Mouse (Mus musculus) heart, postnatal 0 days (tissue): ENCODE measurements at regions not wholly inside any gene's neighbourhood (a gene's known extent, or its start where the extent isn't known, plus 50 kb on each side); places are given as distances from the start of the nearest gene placed in this dataset.

Source experiments
- CTCF ChIP-seq: IDR thresholded peaks from 2 replicates; pipeline ENCODE4 v1.5.1; 2016; ENCODE audit warnings: antibody characterized with exemption, control low read depth, low read depth
- EP300 ChIP-seq: IDR thresholded peaks from 2 replicates; pipeline ENCODE4 v1.6.1; 2016; ENCODE audit warnings: antibody characterized with exemption, low read depth

DNA sequence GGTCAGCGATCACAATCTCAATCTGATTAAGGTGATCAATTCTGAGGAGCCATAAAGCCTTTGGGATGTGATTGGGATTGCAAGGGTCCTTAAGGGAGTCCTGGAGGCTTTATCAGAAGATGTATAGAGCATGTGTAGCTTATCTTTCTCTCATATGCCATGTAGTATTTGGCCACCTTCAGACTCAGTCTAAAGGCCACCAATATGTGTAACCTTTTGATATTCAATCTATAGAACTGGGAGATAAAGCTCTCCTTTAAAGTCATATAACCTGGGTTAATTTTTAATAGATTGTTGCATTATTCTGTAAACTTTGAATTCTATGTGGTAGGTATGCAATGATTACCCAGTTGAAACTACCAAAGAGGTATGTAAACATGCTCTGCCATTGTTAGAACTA is 314.1 kb downstream of the Cdh11 start:
- TF ChIP-seq CTCF, result no peak
- no peak for TF ChIP-seq EP300
